Mouse (Mus musculus): ENCODE data around the gene Wwox.
"Not testable (repeated sequence)": the region's sequence is repeated elsewhere in the genome, so short reads cannot be mapped to it uniquely, and the experiment has no call there.

The Wwox gene

GRCm38 (mm10) chr8:114813830-114814229, 374.4 kb downstream of the Wwox start:
- DNase-seq: no peak

- DNase-seq: no peak
These were observed 375.6 kb downstream of the Wwox start for GRCm38 (mm10) chr8:114814769-114815736.

GRCm38 (mm10) chr8:114816343-114816742, 376.9 kb downstream of the Wwox start:
- DNase-seq: no peak

- no peak for DNase-seq
These were observed 377.5 kb downstream of the Wwox start for GRCm38 (mm10) chr8:114816949-114817348.

- peak in 1 of 2 experiments; percentile 40 for DNase-seq
These were observed 382.1 kb downstream of the Wwox start for GRCm38 (mm10) chr8:114821543-114821942.

GRCm38 (mm10) chr8:114825460-114825859, 386.0 kb downstream of the Wwox start:
- no peak for DNase-seq

- no peak for DNase-seq
These were observed 387.5 kb downstream of the Wwox start for GRCm38 (mm10) chr8:114826991-114827390.

- not testable (repeated sequence) for DNase-seq
These were observed 388.4 kb downstream of the Wwox start for GRCm38 (mm10) chr8:114827810-114828209.

- DNase-seq: no peak
These were observed 392.1 kb downstream of the Wwox start for GRCm38 (mm10) chr8:114831595-114831994.

GRCm38 (mm10) chr8:114832251-114832774, 392.9 kb downstream of the Wwox start:
- DNase-seq: no peak

GRCm38 (mm10) chr8:114834730-114835129, 395.3 kb downstream of the Wwox start:
- no peak for DNase-seq

GRCm38 (mm10) chr8:114839998-114840397, 400.5 kb downstream of the Wwox start:
- no peak for DNase-seq

- no peak for DNase-seq
These were observed 408.2 kb downstream of the Wwox start for GRCm38 (mm10) chr8:114847666-114848065.

- no peak for DNase-seq
These were observed 410.0 kb downstream of the Wwox start for GRCm38 (mm10) chr8:114849461-114849860.

GRCm38 (mm10) chr8:114850014-114850870, 410.8 kb downstream of the Wwox start:
- DNase-seq: no peak

- DNase-seq: no peak
These were observed 414.3 kb downstream of the Wwox start for GRCm38 (mm10) chr8:114853765-114854164.

GRCm38 (mm10) chr8:114855833-114856232, 416.4 kb downstream of the Wwox start:
- DNase-seq: no peak

- no peak for DNase-seq
These were observed 426.5 kb downstream of the Wwox start for GRCm38 (mm10) chr8:114865911-114866310.

GRCm38 (mm10) chr8:114869321-114869720, 429.9 kb downstream of the Wwox start:
- no peak for DNase-seq

- DNase-seq: no peak
These were observed 431.0 kb downstream of the Wwox start for GRCm38 (mm10) chr8:114870410-114870809.

- no peak for DNase-seq
These were observed 433.0 kb downstream of the Wwox start for GRCm38 (mm10) chr8:114872491-114872890.

GRCm38 (mm10) chr8:114875161-114875560, 435.7 kb downstream of the Wwox start:
- DNase-seq: no peak

GRCm38 (mm10) chr8:114876161-114876611, 436.7 kb downstream of the Wwox start:
- no peak for DNase-seq

Data from kidney, postnatal 25 days (tissue).